Mouse (Mus musculus): Measurements from ENCODE around the gene Amelx. TPM values are rescaled to one million over a fixed set of nuclear protein-coding genes. Genes with fewer than 3 reads are reported as not detected.

The Amelx gene
- polyA plus RNA-seq, 1 experiment from 2014 or later, result not detected

DNA sequence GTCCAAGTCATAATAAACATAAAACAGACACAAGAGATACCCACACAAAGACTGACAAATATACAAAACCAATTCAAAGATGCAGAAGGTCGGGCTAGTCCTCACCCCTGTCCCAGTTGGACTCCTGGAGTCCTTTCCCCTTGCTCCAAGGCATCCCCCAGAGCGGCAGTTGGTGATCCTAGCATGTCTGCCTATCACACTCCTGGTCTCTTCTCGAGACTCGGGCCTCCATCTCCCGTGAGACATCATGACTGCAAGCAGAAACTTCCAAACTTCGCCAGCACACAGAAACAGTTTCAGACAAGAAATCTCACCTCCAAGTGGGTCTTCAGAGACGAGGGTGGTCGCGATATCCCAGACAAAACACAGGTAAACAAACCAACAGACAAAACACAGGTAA is 46.5 kb downstream of the Amelx start:
- Histone ChIP-seq H3K36me3 (ENCODE audit: control insufficient read depth, insufficient read depth, low read length) (no peaks in the 10 kb centered on the region), H3K4me1 (ENCODE audit: control insufficient read depth, insufficient read depth, low read length) (no peaks in the 10 kb centered on the region), H3K9me3 (replicated peaks; ENCODE audit: control insufficient read depth, low read length) (no peaks in the 10 kb centered on the region), H3K4me2 (ENCODE audit: low read depth, low read length) (no peak overlapping the region), H3K27ac (ENCODE audit: low read length) (no peak overlapping the region), H3K4me3 (replicated peaks; ENCODE audit: low read length) (no peak overlapping the region), H3K9ac (ENCODE audit: low read length) (no peak overlapping the region), H3K27me3 (ENCODE audit: control insufficient read depth, insufficient read depth, low read length) (no peaks in the 10 kb centered on the region)
- ATAC-seq (ENCODE audit: insufficient read depth, low FRiP score), result no peak
- 88% methylated on average over 9 of the region's 9 CpGs for whole genome bisulfite sequencing

DNA sequence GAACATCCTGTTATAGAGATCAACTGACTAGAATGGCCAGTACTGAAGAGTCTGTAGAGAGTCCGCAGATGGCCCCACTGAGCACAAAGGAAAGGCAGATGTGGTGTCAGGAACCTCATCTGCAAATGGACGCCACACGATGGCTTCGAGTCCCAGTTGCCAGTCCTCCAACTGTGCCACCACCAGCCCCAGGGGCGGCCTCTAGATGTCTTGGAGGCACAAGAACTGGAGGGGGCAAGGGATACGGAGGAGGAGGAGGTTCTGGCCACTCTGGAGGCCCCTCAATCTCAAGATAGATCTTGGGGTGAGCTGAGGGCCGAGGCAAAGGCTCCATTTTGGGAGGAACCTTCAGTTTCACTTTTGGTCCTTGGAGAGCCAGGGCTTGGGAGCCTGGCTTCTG is 47.2 kb downstream of the Amelx start:
- no peak for ATAC-seq (ENCODE audit: insufficient read depth, low FRiP score)
- no peaks in the 10 kb centered on the region for H3K36me3 ChIP-seq (ENCODE audit: control insufficient read depth, insufficient read depth, low read length)
- H3K9ac ChIP-seq (ENCODE audit: low read length), result no peak overlapping the region
- WGBS, result 92% methylated on average over 7 of the region's 7 CpGs
- H3K27me3 ChIP-seq (ENCODE audit: control insufficient read depth, insufficient read depth, low read length), result no peaks in the 10 kb centered on the region
- H3K4me2 ChIP-seq (ENCODE audit: low read depth, low read length), result no peak overlapping the region
- no peaks in the 10 kb centered on the region for H3K9me3 ChIP-seq (replicated peaks; ENCODE audit: control insufficient read depth, low read length)
- no peaks in the 10 kb centered on the region for H3K4me1 ChIP-seq (ENCODE audit: control insufficient read depth, insufficient read depth, low read length)
- no peak overlapping the region for H3K27ac ChIP-seq (ENCODE audit: low read length)
- no peak overlapping the region for H3K4me3 ChIP-seq (replicated peaks; ENCODE audit: low read length)

Other genes with a start within 250 kb of the Amelx start
- gene Hccs, start 133.2 kb upstream of the Amelx start, polyA plus RNA-seq (2015; fragmentation: Nextera tagmentation; extraction: Ambion mirVana), result 22.4 and 24.7 TPM in 2 replicates